Mouse (Mus musculus): ENCODE results near the gene Dhdh. TPM values are rescaled to one million over a fixed set of nuclear protein-coding genes. Genes with fewer than 3 reads are reported as not detected.
"Not testable (repeated sequence)": the region's sequence is repeated elsewhere in the genome, so short reads cannot be mapped to it uniquely, and the experiment has no call there.

Dhdh gene
- polyA plus RNA-seq, 1 experiment from 2014 or later = 2.2 TPM

GRCm38 (mm10) chr7:45492951-45493350, 4.3 kb upstream of the Dhdh start:
- H3K4me3 ChIP-seq (ENCODE audit: low read length) = no peak overlapping the region
- peaks cover 15% of the 10 kb centered on the region for H3K36me3 ChIP-seq (ENCODE audit: control insufficient read depth, insufficient read depth, low read length)
- 93% methylated on average over 5 of the region's 5 CpGs for WGBS
- no peaks in the 10 kb centered on the region for H3K27me3 ChIP-seq (replicated peaks; ENCODE audit: control insufficient read depth, insufficient read depth, low read length)
- H3K27ac ChIP-seq (ENCODE audit: low read length) = no peak overlapping the region
- H3K4me1 ChIP-seq (ENCODE audit: control insufficient read depth, insufficient read depth, low read length) = peaks cover 22% of the 10 kb centered on the region
- no peak overlapping the region for H3K4me2 ChIP-seq (ENCODE audit: low read depth, low read length)
- no peak overlapping the region for H3K9ac ChIP-seq (ENCODE audit: low read depth, low read length)
- no peak for ATAC-seq
- no peaks in the 10 kb centered on the region for H3K9me3 ChIP-seq (ENCODE audit: control insufficient read depth, low read length)

- 95% methylated on average over 8 of the region's 8 CpGs for WGBS
- Histone ChIP-seq H3K27me3 (replicated peaks; ENCODE audit: control insufficient read depth, insufficient read depth, low read length) (no peaks in the 10 kb centered on the region), H3K4me2 (ENCODE audit: low read depth, low read length) (no peak overlapping the region), H3K4me3 (ENCODE audit: low read length) (no peak overlapping the region), H3K27ac (ENCODE audit: low read length) (no peak overlapping the region), H3K9me3 (ENCODE audit: control insufficient read depth, low read length) (no peaks in the 10 kb centered on the region), H3K4me1 (ENCODE audit: control insufficient read depth, insufficient read depth, low read length) (peaks cover 22% of the 10 kb centered on the region), H3K36me3 (ENCODE audit: control insufficient read depth, insufficient read depth, low read length) (peaks cover 13% of the 10 kb centered on the region), H3K9ac (ENCODE audit: low read depth, low read length) (no peak overlapping the region)
- no peak for ATAC-seq
These were observed 3.7 kb upstream of the Dhdh start for GRCm38 (mm10) chr7:45492225-45492844.

- Histone ChIP-seq H3K9ac (ENCODE audit: low read depth, low read length) (peak overlapping the region; percentile 25; the same call in 1 of the 2 replicates), H3K4me1 (ENCODE audit: control insufficient read depth, insufficient read depth, low read length) (peaks cover 22% of the 10 kb centered on the region), H3K27ac (ENCODE audit: low read length) (no peak overlapping the region), H3K4me2 (ENCODE audit: low read depth, low read length) (no peak overlapping the region), H3K36me3 (ENCODE audit: control insufficient read depth, insufficient read depth, low read length) (peaks cover 13% of the 10 kb centered on the region), H3K27me3 (replicated peaks; ENCODE audit: control insufficient read depth, insufficient read depth, low read length) (no peaks in the 10 kb centered on the region), H3K4me3 (ENCODE audit: low read length) (no peak overlapping the region), H3K9me3 (ENCODE audit: control insufficient read depth, low read length) (no peaks in the 10 kb centered on the region)
- 20% methylated on average over 3 of the region's 3 CpGs for WGBS
- ATAC-seq = peak; percentile 66
These were observed 2.7 kb upstream of the Dhdh start for GRCm38 (mm10) chr7:45491264-45491663.

- H3K9me3 ChIP-seq (ENCODE audit: control insufficient read depth, low read length) = no peaks in the 10 kb centered on the region
- peaks cover 13% of the 10 kb centered on the region for H3K36me3 ChIP-seq (ENCODE audit: control insufficient read depth, insufficient read depth, low read length)
- H3K4me2 ChIP-seq (ENCODE audit: low read depth, low read length) = no peak overlapping the region
- no peak overlapping the region for H3K9ac ChIP-seq (ENCODE audit: low read depth, low read length)
- H3K4me1 ChIP-seq (ENCODE audit: control insufficient read depth, insufficient read depth, low read length) = peaks cover 22% of the 10 kb centered on the region
- H3K27me3 ChIP-seq (replicated peaks; ENCODE audit: control insufficient read depth, insufficient read depth, low read length) = no peaks in the 10 kb centered on the region
- no peak overlapping the region for H3K4me3 ChIP-seq (ENCODE audit: low read length)
- peak; percentile 32; the same call in 1 of the 2 replicates for ATAC-seq
- 38% methylated on average over 9 of the region's 9 CpGs for WGBS
- H3K27ac ChIP-seq (ENCODE audit: low read length) = no peak overlapping the region
These were observed 2.2 kb upstream of the Dhdh start for GRCm38 (mm10) chr7:45490822-45491221.

- H3K4me2 ChIP-seq (ENCODE audit: low read depth, low read length) = no peak overlapping the region
- no peak overlapping the region for H3K9ac ChIP-seq (ENCODE audit: low read depth, low read length)
- ATAC-seq = no peak
- WGBS = 79% methylated on average over 7 of the region's 7 CpGs
- no peaks in the 10 kb centered on the region for H3K27me3 ChIP-seq (replicated peaks; ENCODE audit: control insufficient read depth, insufficient read depth, low read length)
- H3K36me3 ChIP-seq (ENCODE audit: control insufficient read depth, insufficient read depth, low read length) = peaks cover 12% of the 10 kb centered on the region
- no peaks in the 10 kb centered on the region for H3K9me3 ChIP-seq (ENCODE audit: control insufficient read depth, low read length)
- no peak overlapping the region for H3K27ac ChIP-seq (ENCODE audit: low read length)
- no peak overlapping the region for H3K4me3 ChIP-seq (ENCODE audit: low read length)
- H3K4me1 ChIP-seq (ENCODE audit: control insufficient read depth, insufficient read depth, low read length) = peaks cover 22% of the 10 kb centered on the region
These were observed 973 bp upstream of the Dhdh start for GRCm38 (mm10) chr7:45489578-45489977.

- Histone ChIP-seq H3K4me3 (ENCODE audit: low read length) (peak overlapping the region; percentile 56), H3K9ac (ENCODE audit: low read depth, low read length) (peak overlapping the region; percentile 74), H3K27me3 (replicated peaks; ENCODE audit: control insufficient read depth, insufficient read depth, low read length) (no peaks in the 10 kb centered on the region), H3K27ac (ENCODE audit: low read length) (peak overlapping the region; percentile 51), H3K4me1 (ENCODE audit: control insufficient read depth, insufficient read depth, low read length) (peaks cover 22% of the 10 kb centered on the region), H3K9me3 (ENCODE audit: control insufficient read depth, low read length) (no peaks in the 10 kb centered on the region), H3K4me2 (ENCODE audit: low read depth, low read length) (peak overlapping the region; percentile 73), H3K36me3 (ENCODE audit: control insufficient read depth, insufficient read depth, low read length) (no peaks in the 10 kb centered on the region)
- WGBS = 51% methylated on average over 11 of the region's 11 CpGs
- no peak for ATAC-seq
These were observed 728 bp downstream of the Dhdh start for GRCm38 (mm10) chr7:45487861-45488292.

GRCm38 (mm10) chr7:45486761-45487415, 1.7 kb downstream of the Dhdh start, which contains the start of gene Gm45808:
Gm45808 (minus strand) TSS chr7:45486811.
- Histone ChIP-seq H3K4me2 (ENCODE audit: low read depth, low read length) (no peak within 1 kb of the TSS), H3K27ac (ENCODE audit: low read length) (no peak within 1 kb of the TSS), H3K36me3 (ENCODE audit: control insufficient read depth, insufficient read depth, low read length) (no peaks in the 10 kb centered on the region), H3K27me3 (replicated peaks; ENCODE audit: control insufficient read depth, insufficient read depth, low read length) (no peaks in the 10 kb centered on the region), H3K9ac (ENCODE audit: low read depth, low read length) (no peak within 1 kb of the TSS), H3K4me3 (ENCODE audit: low read length) (no peak within 1 kb of the TSS), H3K4me1 (ENCODE audit: control insufficient read depth, insufficient read depth, low read length) (peaks cover 22% of the 10 kb centered on the region), H3K9me3 (ENCODE audit: control insufficient read depth, low read length) (no peaks in the 10 kb centered on the region)
- WGBS = 85% methylated on average over 12 of the region's 12 CpGs
- ATAC-seq = no peak

- Histone ChIP-seq H3K27me3 (replicated peaks; ENCODE audit: control insufficient read depth, insufficient read depth, low read length) (no peaks in the 10 kb centered on the region), H3K4me3 (ENCODE audit: low read length) (no peak overlapping the region), H3K4me1 (ENCODE audit: control insufficient read depth, insufficient read depth, low read length) (peaks cover 16% of the 10 kb centered on the region), H3K9ac (ENCODE audit: low read depth, low read length) (no peak overlapping the region), H3K4me2 (ENCODE audit: low read depth, low read length) (no peak overlapping the region), H3K36me3 (ENCODE audit: control insufficient read depth, insufficient read depth, low read length) (no peaks in the 10 kb centered on the region), H3K27ac (ENCODE audit: low read length) (no peak overlapping the region), H3K9me3 (ENCODE audit: control insufficient read depth, low read length) (no peaks in the 10 kb centered on the region)
- WGBS = 61% methylated on average over 7 of the region's 7 CpGs
- ATAC-seq = no peak
These were observed 2.4 kb downstream of the Dhdh start for GRCm38 (mm10) chr7:45486158-45486557.

- not testable (repeated sequence) for H3K4me2 ChIP-seq (ENCODE audit: low read depth, low read length); ATAC-seq
- 93% methylated on average over 5 of the region's 5 CpGs for WGBS
These were observed 3.6 kb downstream of the Dhdh start for GRCm38 (mm10) chr7:45484985-45485384.

More at GRCm38 (mm10) chr7:45484985-45485384, 3.6 kb downstream of the Dhdh start:
- H3K4me3 ChIP-seq (ENCODE audit: low read length); H3K27ac ChIP-seq (ENCODE audit: low read length); H3K36me3 ChIP-seq (ENCODE audit: control insufficient read depth, insufficient read depth, low read length); H3K27me3 ChIP-seq (replicated peaks; ENCODE audit: control insufficient read depth, insufficient read depth, low read length); H3K9me3 ChIP-seq (ENCODE audit: control insufficient read depth, low read length); H3K9ac ChIP-seq (ENCODE audit: low read depth, low read length): not testable (repeated sequence)
- peaks cover 12% of the 10 kb centered on the region; the same call in 1 of the 2 replicates for H3K4me1 ChIP-seq (ENCODE audit: control insufficient read depth, insufficient read depth, low read length)
